Mouse (Mus musculus) intestine, postnatal 0 days (tissue): ENCODE measurements at regions not wholly inside any gene's neighbourhood (a gene's known extent, or its start where the extent isn't known, plus 50 kb on each side); places are given as distances from the start of the nearest gene placed in this dataset.

Source experiments
- ATAC-seq: fragments of 200-750 bp; cut with Nextera tagmentation; 2 replicates; pipeline ENCODE4 v1.8.0; 2017; ENCODE audit warnings: mild to moderate bottlenecking, moderate TSS enrichment, moderate library complexity
- H3K27ac ChIP-seq: fragments of 300-500 bp; sonication (generic); 2 replicates; pipeline ENCODE4 v1.5.1; 2014; ENCODE audit warnings: mild to moderate bottlenecking, low read depth, low read length, moderate library complexity
- H3K27me3 ChIP-seq: fragments of 300-500 bp; sonication (generic); replicated peaks from 2 replicates; pipeline ENCODE4 v1.6.1; 2014; ENCODE audit warnings: low read length, mixed read lengths; ENCODE audit not compliant: control insufficient read depth, insufficient read depth
- H3K36me3 ChIP-seq: fragments of 300-500 bp; sonication (generic); 2 replicates; pipeline ENCODE4 v1.6.1; 2014; ENCODE audit warnings: mild to moderate bottlenecking, moderate library complexity; ENCODE audit not compliant: control insufficient read depth, insufficient read depth
- H3K4me1 ChIP-seq: fragments of 300-500 bp; sonication (generic); replicated peaks from 2 replicates; pipeline ENCODE4 v1.6.1; 2014; ENCODE audit warnings: antibody characterized with exemption, low read length, mixed read lengths; ENCODE audit not compliant: control insufficient read depth, insufficient read depth
- H3K4me2 ChIP-seq: fragments of 300-500 bp; sonication (generic); replicated peaks from 2 replicates; pipeline ENCODE4 v1.6.1; 2014; ENCODE audit warnings: low read depth, mild to moderate bottlenecking, moderate library complexity
- H3K4me3 ChIP-seq: fragments of 300-500 bp; sonication (generic); 2 replicates; pipeline ENCODE4 v1.5.1; 2014; ENCODE audit warnings: low read depth, low read length
- H3K9ac ChIP-seq: fragments of 300-500 bp; sonication (generic); 2 replicates; pipeline ENCODE4 v1.6.1; 2014; ENCODE audit warnings: mild to moderate bottlenecking, low read depth, low read length
- H3K9me3 ChIP-seq: fragments of 300-500 bp; sonication (generic); 2 replicates; pipeline ENCODE4 v1.6.1; 2016; ENCODE audit warnings: mixed run types; ENCODE audit not compliant: control insufficient read depth
- CTCF ChIP-seq: sonication (generic); IDR thresholded peaks from 2 replicates; pipeline ENCODE4 v1.5.1; 2016; ENCODE audit warnings: low read depth, mild to moderate bottlenecking, control low read depth, antibody characterized with exemption, moderate library complexity
- WGBS: fragments of 180-500 bp; shearing (Covaris S2); extraction: QIAGEN DNeasy Blood & Tissue Kit; methylation state at CpG from one replicate; pipeline ENCODE4 v1.1.7; 2014; 5-methylcytosine and 5-hydroxymethylcytosine counted together

DNA sequence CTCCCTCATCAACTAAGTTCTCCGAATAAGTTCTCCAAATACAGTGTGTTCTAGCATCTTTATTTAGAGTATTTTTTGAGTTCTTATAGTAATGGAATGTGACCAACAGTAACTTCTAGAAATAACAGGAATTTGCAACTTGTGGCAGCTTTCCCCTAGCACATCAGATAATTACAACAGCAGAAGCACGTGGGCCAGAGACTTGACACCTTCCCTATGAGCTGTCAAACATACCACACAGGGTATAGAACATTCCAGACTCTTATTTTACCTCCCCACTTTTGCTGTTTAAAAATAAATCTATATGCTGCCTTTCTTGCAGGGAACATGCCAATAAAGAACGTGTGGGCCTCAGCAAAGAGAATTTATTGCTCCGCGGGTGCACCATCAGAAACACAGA, 77.4 kb upstream of the Commd8 start:
- no peaks in the 10 kb centered on the region for H3K4me1 ChIP-seq
- H3K4me3 ChIP-seq, result no peak overlapping the region
- 85% methylated on average over 5 of the region's 5 CpGs for WGBS
- H3K36me3 ChIP-seq, result peaks cover 6% of the 10 kb centered on the region; the same call in 1 of the 2 replicates
- H3K27me3 ChIP-seq, result no peaks in the 10 kb centered on the region
- no peak for ATAC-seq
- H3K9me3 ChIP-seq, result no peaks in the 10 kb centered on the region
- no peak overlapping the region for H3K9ac ChIP-seq
- no peak overlapping the region for H3K4me2 ChIP-seq
- TF ChIP-seq CTCF, result no peak
- H3K27ac ChIP-seq, result no peak overlapping the region

- no peaks in the 10 kb centered on the region for H3K4me1 ChIP-seq
- 71% methylated on average over 3 of the region's 3 CpGs for WGBS
- TF ChIP-seq CTCF, result 0 out of 2 replicates have a peak, but pooled peaks have one; percentile 25
- no peak overlapping the region for H3K27ac ChIP-seq
- H3K27me3 ChIP-seq, result no peaks in the 10 kb centered on the region
- no peak overlapping the region for H3K9ac ChIP-seq
- no peak for ATAC-seq
- H3K4me2 ChIP-seq, result no peak overlapping the region
- H3K9me3 ChIP-seq, result no peaks in the 10 kb centered on the region
- H3K4me3 ChIP-seq, result no peak overlapping the region
- H3K36me3 ChIP-seq, result peaks cover 6% of the 10 kb centered on the region; the same call in 1 of the 2 replicates
Measured at GRCm38 (mm10) chr5:72244134-72244533, 76.1 kb upstream of the Commd8 start.

GRCm38 (mm10) chr5:72242981-72243380, 75.0 kb upstream of the Commd8 start:
- Histone ChIP-seq H3K36me3 (peaks cover 6% of the 10 kb centered on the region; the same call in 1 of the 2 replicates), H3K27ac (no peak overlapping the region), H3K4me1 (no peaks in the 10 kb centered on the region), H3K4me2 (no peak overlapping the region), H3K9me3 (no peaks in the 10 kb centered on the region), H3K9ac (no peak overlapping the region), H3K4me3 (no peak overlapping the region), H3K27me3 (no peaks in the 10 kb centered on the region)
- WGBS, result 80% methylated on average over 3 of the region's 3 CpGs
- no peak for ATAC-seq
- no peak for TF ChIP-seq CTCF

DNA sequence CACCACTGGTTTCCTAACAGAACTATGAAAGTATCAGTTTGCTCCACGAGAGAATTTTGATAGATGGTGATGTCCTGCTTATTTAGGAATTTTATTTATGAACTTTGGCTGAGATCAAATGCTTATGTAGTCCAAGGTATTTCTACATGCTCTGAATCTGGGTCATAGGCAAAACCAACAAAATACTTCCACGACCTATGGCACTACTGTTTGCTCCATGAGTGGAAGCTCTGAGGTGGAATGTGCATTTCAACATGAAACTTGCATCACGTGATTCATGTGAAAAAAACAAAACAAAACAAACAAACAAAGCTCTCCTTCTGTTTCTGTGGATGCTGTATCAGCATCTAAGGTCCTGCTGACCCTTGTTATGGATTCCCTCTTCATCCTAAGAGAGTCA, 73.5 kb upstream of the Commd8 start:
- no peaks in the 10 kb centered on the region for H3K36me3 ChIP-seq
- 79% methylated on average over 3 of the region's 3 CpGs for WGBS
- no peaks in the 10 kb centered on the region for H3K4me1 ChIP-seq
- H3K9ac ChIP-seq, result no peak overlapping the region
- H3K4me2 ChIP-seq, result no peak overlapping the region
- H3K4me3 ChIP-seq, result no peak overlapping the region
- no peak for TF ChIP-seq CTCF
- no peaks in the 10 kb centered on the region for H3K9me3 ChIP-seq
- H3K27ac ChIP-seq, result no peak overlapping the region
- H3K27me3 ChIP-seq, result no peaks in the 10 kb centered on the region
- ATAC-seq, result no peak

- WGBS, result 90% methylated on average over 7 of the region's 7 CpGs
- TF ChIP-seq CTCF, result no peak
- H3K27ac ChIP-seq, result no peak overlapping the region
Measured at GRCm38 (mm10) chr5:72240271-72240670, 72.3 kb upstream of the Commd8 start.

GRCm38 (mm10) chr5:72227002-72227401, 59.0 kb upstream of the Commd8 start:
- Histone ChIP-seq H3K9me3 (no peaks in the 10 kb centered on the region), H3K9ac (no peak overlapping the region), H3K27me3 (no peaks in the 10 kb centered on the region), H3K36me3 (no peaks in the 10 kb centered on the region), H3K4me1 (no peaks in the 10 kb centered on the region), H3K4me3 (no peak overlapping the region), H3K27ac (no peak overlapping the region), H3K4me2 (no peak overlapping the region)
- no peak for TF ChIP-seq CTCF
- 82% methylated on average over 5 of the region's 5 CpGs for WGBS
- no peak for ATAC-seq

More at GRCm38 (mm10) chr5:72240271-72240670, 72.3 kb upstream of the Commd8 start:
- Histone ChIP-seq H3K4me3 (no peak overlapping the region), H3K4me2 (no peak overlapping the region), H3K9ac (no peak overlapping the region), H3K36me3 (no peaks in the 10 kb centered on the region), H3K9me3 (no peaks in the 10 kb centered on the region), H3K4me1 (no peaks in the 10 kb centered on the region), H3K27me3 (no peaks in the 10 kb centered on the region)
- no peak for ATAC-seq
